In the genomic region with DNA sequence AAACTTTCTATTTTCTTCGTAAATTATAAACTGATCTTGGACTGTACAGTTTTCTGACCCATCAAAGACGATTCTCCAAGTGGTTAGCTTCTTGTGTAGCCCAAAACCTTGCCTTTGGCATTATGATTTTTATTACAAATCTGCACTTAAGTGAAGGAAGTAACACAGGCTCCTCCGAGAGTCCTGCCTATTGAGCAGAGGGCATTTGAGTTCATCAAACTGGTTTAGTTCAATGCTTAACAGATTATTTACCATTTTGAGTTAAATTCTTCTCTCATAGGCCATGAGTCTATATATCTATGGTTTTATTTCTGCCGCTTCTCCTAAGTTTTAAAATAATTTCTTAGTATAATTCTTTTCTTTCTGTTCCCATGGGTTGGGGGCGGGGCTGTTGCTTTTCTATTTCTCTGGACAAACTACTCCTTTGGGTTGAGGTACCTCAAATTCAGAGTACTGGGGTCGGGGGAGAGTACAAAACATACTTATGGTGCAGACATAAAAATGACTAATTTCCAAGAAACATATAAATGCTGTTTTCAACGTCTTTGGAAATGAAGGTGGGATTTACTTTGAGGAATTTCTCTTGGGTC, we compare ENCODE assay signal across 8 mouse cellular contexts. TPM values are rescaled to one million over a fixed set of nuclear protein-coding genes. Genes with fewer than 3 reads are reported as not detected.
DNase-seq lines count a peak whose midpoint lies in the region; ATAC-seq and TF ChIP-seq lines count a peak whose summit lies in the region.

No protein-coding gene starts in this region.

- H3K27ac ChIP-seq in left cerebral cortex, adult 2 months, result peak overlapping the region; percentile 84
- peak overlapping the region; percentile 93 for H3K27ac ChIP-seq in heart, embryonic 10.5 days
- H3K27ac ChIP-seq in midbrain, embryonic 14.5 days (replicated peaks; ENCODE audit: low read depth, low read length), result 0 out of 2 replicates have a peak overlapping the region, but pooled peaks have one; percentile 17

- H3K4me2 ChIP-seq in midbrain, embryonic 14.5 days (ENCODE audit: low read length), result peak overlapping the region; percentile 99

- no peaks in the 10 kb centered on the region for H3K27me3 ChIP-seq in heart, embryonic 10.5 days (ENCODE audit: insufficient read depth, poor library complexity, severe bottlenecking)
- H3K27me3 ChIP-seq in midbrain, embryonic 14.5 days (ENCODE audit: control insufficient read depth, insufficient read depth, low read length), result no peaks in the 10 kb centered on the region

- 0 out of 2 replicates have a peak, but pooled peaks cover 3% of the 10 kb centered on the region for H3K4me1 ChIP-seq in heart, embryonic 10.5 days
- H3K4me1 ChIP-seq in midbrain, embryonic 14.5 days (ENCODE audit: control insufficient read depth, insufficient read depth, low read length), result peaks cover 13% of the 10 kb centered on the region

- H3K4me3 ChIP-seq in left cerebral cortex, adult 2 months, result peak overlapping the region; percentile 76
- H3K4me3 ChIP-seq in heart, embryonic 10.5 days, result peak overlapping the region; percentile 67
- H3K4me3 ChIP-seq in midbrain, embryonic 14.5 days (replicated peaks; ENCODE audit: low read depth, low read length), result peak overlapping the region; percentile 57

- peak overlapping the region; percentile 71 for H3K9ac ChIP-seq in midbrain, embryonic 14.5 days (replicated peaks; ENCODE audit: low read length)

- 26% methylated on average over 7 of the region's 7 CpGs for WGBS in heart, embryonic 10.5 days
- 25% methylated on average over 7 of the region's 7 CpGs for WGBS in midbrain, embryonic 14.5 days

- intact Hi-C loops in left cerebral cortex, adult 2 months (cut with DNase I), result loop anchor here (2.0 to 10.0 kb wide), 4 partner anchors 74 to 1870 kb away; a partner anchor contains a TSS

- TF ChIP-seq CTCF in left cerebral cortex, adult 2 months (IDR thresholded peaks at IDR 0.05), result no peak

- no peaks in the 10 kb centered on the region for H3K9me3 ChIP-seq in heart, embryonic 10.5 days
- H3K9me3 ChIP-seq in midbrain, embryonic 14.5 days (ENCODE audit: control insufficient read depth, low read length), result no peaks in the 10 kb centered on the region

- no peak for DNase-seq in left cerebral cortex, adult 2 months (ENCODE audit: extremely low spot score in 1 of 2, low spot score in 2 of 2)
- DNase-seq in left cerebral cortex, adult 9 months (ENCODE audit: low spot score in 2 of 2), result no peak
- DNase-seq in cerebellum, adult 9-10 months, result peak; percentile 67
- DNase-seq in heart, embryonic 10.5 days (ENCODE audit: low spot score), result no peak
- DNase-seq in kidney, postnatal 4 days, result peak; percentile 34 to 35
- DNase-seq in midbrain, embryonic 14.5 days, result peak; percentile 51
- DNase-seq in urinary bladder, postnatal 4 days (ENCODE audit: low spot score in 2 of 2), result no peak
- DNase-seq in ovary, postnatal 10 days (ENCODE audit: low spot score), result no peak

- ATAC-seq in midbrain, embryonic 14.5 days (ENCODE audit: low FRiP score, low TSS enrichment), result no peak

- H3K36me3 ChIP-seq in heart, embryonic 10.5 days, result no peaks in the 10 kb centered on the region
- no peaks in the 10 kb centered on the region for H3K36me3 ChIP-seq in midbrain, embryonic 14.5 days (ENCODE audit: control insufficient read depth, insufficient read depth, low read length)

RNA-seq across cellular contexts. Expression of a gene that starts 0.6 kb away (rescaled TPM):
- total RNA-seq in left cerebral cortex, adult 2 months (2021), result 10 to 100 TPM; 53.2 to 57.3 TPM
- 9.5 and 11.1 TPM in 2 replicates for polyA plus RNA-seq in heart, embryonic 10.5 days (2016; fragmentation: Nextera tagmentation; extraction: Ambion mirVana)
- polyA plus RNA-seq in midbrain, embryonic 14.5 days (2014; fragmentation: Nextera tagmentation; extraction: Ambion mirVana), result 4.4 and 8.6 TPM in 2 replicates

RNA-seq across cellular contexts. Expression of a gene that starts 2.0 kb away (rescaled TPM):
- total RNA-seq in left cerebral cortex, adult 2 months (2021), result 1 to 10 TPM; 5.4 to 7.9 TPM
- 1.2 and 1.9 TPM in 2 replicates for polyA plus RNA-seq in heart, embryonic 10.5 days (2016; fragmentation: Nextera tagmentation; extraction: Ambion mirVana)
- 0.72 and 1.4 TPM in 2 replicates for polyA plus RNA-seq in midbrain, embryonic 14.5 days (2014; fragmentation: Nextera tagmentation; extraction: Ambion mirVana)

RNA-seq across cellular contexts. Expression of a gene that starts 41.6 kb away (rescaled TPM):
- 100 to 1,000 TPM; 141 to 157 TPM for total RNA-seq in left cerebral cortex, adult 2 months (2021)
- 41.9 and 60.3 TPM in 2 replicates for polyA plus RNA-seq in heart, embryonic 10.5 days (2016; fragmentation: Nextera tagmentation; extraction: Ambion mirVana)
- 38.1 and 40.0 TPM in 2 replicates for polyA plus RNA-seq in midbrain, embryonic 14.5 days (2014; fragmentation: Nextera tagmentation; extraction: Ambion mirVana)

RNA-seq across cellular contexts. Expression of a gene that starts 47.4 kb away (rescaled TPM):
- total RNA-seq in left cerebral cortex, adult 2 months (2021), result 1 to 10 TPM; 6.9 to 9.9 TPM
- polyA plus RNA-seq in heart, embryonic 10.5 days (2016; fragmentation: Nextera tagmentation; extraction: Ambion mirVana), result 1.4 and 5.3 TPM in 2 replicates
- 1.6 and 2.0 TPM in 2 replicates for polyA plus RNA-seq in midbrain, embryonic 14.5 days (2014; fragmentation: Nextera tagmentation; extraction: Ambion mirVana)

RNA-seq across cellular contexts. Expression of a gene that starts 48.8 kb away (rescaled TPM):
- total RNA-seq in left cerebral cortex, adult 2 months (2021), result 1 to 10 TPM; 3.8 to 9.0 TPM
- polyA plus RNA-seq in heart, embryonic 10.5 days (2016; fragmentation: Nextera tagmentation; extraction: Ambion mirVana), result 0.54 and 1.1 TPM in 2 replicates
- polyA plus RNA-seq in midbrain, embryonic 14.5 days (2014; fragmentation: Nextera tagmentation; extraction: Ambion mirVana), result 2.1 and 2.2 TPM in 2 replicates

Comparison
In these comparisons a context has a peak if more than half of its experiments do, and no peak if none do; other contexts are left out.
1. DNase-seq: peak in cerebellum, adult 9-10 months (single experiment), kidney, postnatal 4 days (2 of 2) and midbrain, embryonic 14.5 days (single experiment); none in left cerebral cortex, adult 2 months (0 of 2), left cerebral cortex, adult 9 months (0 of 2), heart, embryonic 10.5 days (single experiment), urinary bladder, postnatal 4 days (0 of 2) and ovary, postnatal 10 days (single experiment).
2. H3K27ac ChIP-seq: peak in every context shown above with its lines; median percentile 93 in heart, embryonic 10.5 days; 84 in left cerebral cortex, adult 2 months; 17 in midbrain, embryonic 14.5 days.
3. Peak in every context shown above with its lines, with median percentiles within 50 percentile points of each other: H3K4me3 ChIP-seq.